Comparison of ENCODE assay signal across 22 mouse cellular contexts in genomic region chr16:66921414-66921915, GRCm38 (mm10).
"Had no signal": no experiment of that assay in that cellular context is flagged by ENCODE, and none has a peak within 500 bp of the region (broad histone marks: within the 10 kb centered on the region; RNA-seq: fewer than 3 reads in every experiment).

No protein-coding gene starts in this region.

- H3K27me3 ChIP-seq: intestine, embryonic 15.5 days; limb, embryonic 12.5 days; limb, embryonic 15.5 days; lung, embryonic 15.5 days; megakaryocyte, embryonic 14.5 days; midbrain, embryonic 13.5 days; neural tube, embryonic 13.5 days had no signal

- DNase-seq: kidney, adult 11 months; kidney, adult 8-10 months; kidney, postnatal 14 days; layer of hippocampus, adult 9-11 months; left cerebral cortex, postnatal 4 days; liver, postnatal 0 days; lung, postnatal 36 days; thymus, adult 18-20 months; thymus, postnatal 25 days had no signal

- H3K27ac ChIP-seq: intestine, embryonic 15.5 days; limb, embryonic 12.5 days; limb, embryonic 15.5 days; liver, embryonic 14.5 days; lung, embryonic 15.5 days; midbrain, embryonic 10.5 days; midbrain, embryonic 13.5 days; neural tube, embryonic 13.5 days had no signal

- H3K9me3 ChIP-seq: intestine, embryonic 15.5 days; limb, embryonic 12.5 days; limb, embryonic 15.5 days; lung, embryonic 15.5 days; megakaryocyte, embryonic 14.5 days; midbrain, embryonic 10.5 days; midbrain, embryonic 13.5 days; neural tube, embryonic 13.5 days had no signal

- H3K4me3 ChIP-seq: intestine, embryonic 15.5 days; layer of hippocampus, adult 2 months; limb, embryonic 12.5 days; limb, embryonic 15.5 days; lung, embryonic 15.5 days; megakaryocyte, embryonic 14.5 days; midbrain, embryonic 10.5 days; midbrain, embryonic 13.5 days; myocyte; neural tube, embryonic 13.5 days had no signal

- H3K36me3 ChIP-seq: intestine, embryonic 15.5 days; limb, embryonic 12.5 days; limb, embryonic 15.5 days; lung, embryonic 15.5 days; midbrain, embryonic 10.5 days; midbrain, embryonic 13.5 days; neural tube, embryonic 13.5 days had no signal

- H3K9ac ChIP-seq: intestine, embryonic 15.5 days; limb, embryonic 12.5 days; limb, embryonic 15.5 days; liver, embryonic 14.5 days; liver, postnatal 0 days; lung, embryonic 15.5 days; midbrain, embryonic 13.5 days; neural tube, embryonic 13.5 days had no signal

- H3K4me1 ChIP-seq: intestine, embryonic 15.5 days; limb, embryonic 15.5 days; lung, embryonic 15.5 days; megakaryocyte, embryonic 14.5 days; midbrain, embryonic 13.5 days had no signal

- H3K4me2 ChIP-seq: intestine, embryonic 15.5 days; limb, embryonic 12.5 days; limb, embryonic 15.5 days; liver, embryonic 11.5 days; lung, embryonic 15.5 days; midbrain, embryonic 13.5 days; neural tube, embryonic 13.5 days had no signal

- ATAC-seq: intestine, embryonic 15.5 days; liver, postnatal 0 days; midbrain, embryonic 13.5 days; midbrain, embryonic 16.5 days had no signal
